Mouse (Mus musculus) right cerebral cortex, adult 2 months (tissue): Measurements from ENCODE around the gene Ppm1e.

ENCODE experiments used
- DNase-seq, 2 experiments: peaks; one replicate each; pipeline ENCODE4 v3.0.0; 2021 to 2022; ENCODE audit warnings: low spot score in 2 of 2

Gene Ppm1e

GRCm38 (mm10) chr11:87253294-87253693 is 105.5 kb downstream of the Ppm1e start:
- DNase-seq = no peak

GRCm38 (mm10) chr11:87250132-87250531 is 108.7 kb downstream of the Ppm1e start:
- no peak for DNase-seq

- DNase-seq = no peak
These were observed 111.3 kb downstream of the Ppm1e start for GRCm38 (mm10) chr11:87247494-87247866.

- DNase-seq = peak in 1 of 2 experiments; percentile 44
These were observed 111.9 kb downstream of the Ppm1e start for GRCm38 (mm10) chr11:87246724-87247493.

GRCm38 (mm10) chr11:87246107-87246651 is 112.6 kb downstream of the Ppm1e start:
- no peak for DNase-seq

GRCm38 (mm10) chr11:87245171-87245840 is 113.5 kb downstream of the Ppm1e start:
- DNase-seq = no peak

GRCm38 (mm10) chr11:87241256-87241655 is 117.6 kb downstream of the Ppm1e start:
- DNase-seq = peak in 1 of 2 experiments; percentile 56

GRCm38 (mm10) chr11:87240833-87241215 is 118.0 kb downstream of the Ppm1e start:
- DNase-seq = peak in 1 of 2 experiments; percentile 44

GRCm38 (mm10) chr11:87240141-87240832 is 118.5 kb downstream of the Ppm1e start:
- no peak for DNase-seq

GRCm38 (mm10) chr11:87238891-87239530 is 119.8 kb downstream of the Ppm1e start:
- DNase-seq = no peak

- no peak for DNase-seq
These were observed 123.3 kb downstream of the Ppm1e start for GRCm38 (mm10) chr11:87235486-87235872.

GRCm38 (mm10) chr11:87234743-87235485 is 123.9 kb downstream of the Ppm1e start:
- peak; percentile 47 for DNase-seq

GRCm38 (mm10) chr11:87233377-87233776 is 125.4 kb downstream of the Ppm1e start:
- no peak for DNase-seq

- no peak for DNase-seq
These were observed 131.8 kb downstream of the Ppm1e start for GRCm38 (mm10) chr11:87227056-87227455.

- DNase-seq = no peak
These were observed 136.1 kb downstream of the Ppm1e start for GRCm38 (mm10) chr11:87222686-87223085.

- no peak for DNase-seq
These were observed 146.5 kb downstream of the Ppm1e start for GRCm38 (mm10) chr11:87212313-87212712.
